In the genomic region with DNA sequence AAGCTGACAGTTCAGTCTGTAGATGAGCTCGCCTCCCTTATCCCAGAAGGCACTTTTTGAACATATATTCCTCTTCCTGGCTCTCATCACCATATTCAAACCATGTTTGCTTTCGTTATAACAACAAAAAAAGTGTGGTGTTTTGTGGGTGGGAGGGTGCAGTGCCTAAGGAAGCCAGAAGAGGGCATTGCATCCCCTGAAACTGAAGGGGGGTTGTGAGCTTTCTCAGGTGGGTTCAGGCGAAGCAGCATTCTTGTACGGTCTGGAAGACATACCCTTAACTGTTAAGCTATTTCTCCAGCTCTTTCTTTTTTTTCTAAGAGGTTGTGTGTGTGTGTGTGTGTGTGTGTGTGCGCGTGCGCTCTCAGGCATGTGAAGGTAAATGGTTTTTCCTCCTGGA, we compare ENCODE assay signal across 8 mouse cellular contexts. TPM values are rescaled to one million over a fixed set of nuclear protein-coding genes. Genes with fewer than 3 reads are reported as not detected.
DNase-seq lines count a peak whose midpoint lies in the region; ATAC-seq and TF ChIP-seq lines count a peak whose summit lies in the region.

No protein-coding gene starts in this region.

- peak overlapping the region; percentile 98; the same call in 1 of the 2 replicates for H3K4me2 ChIP-seq in kidney, embryonic 14.5 days (replicated peaks; ENCODE audit: low read depth, low read length)

- no peak for DNase-seq in testis, postnatal 14 days (ENCODE audit: low spot score)
- peak; percentile 72 to 82 for DNase-seq in cerebellum, postnatal 14 days
- DNase-seq in heart, adult 9 months (ENCODE audit: low spot score in 2 of 2) = peak; percentile 67 to 69
- peak; percentile 79 to 83 for DNase-seq in lung, adult 18-20 months
- peak; percentile 69 for DNase-seq in retina, embryonic 14.5 days (ENCODE audit: low spot score)

- H3K27me3 ChIP-seq in testis, adult 2 months (ENCODE audit: control insufficient read depth, insufficient read depth, low read length) = no peaks in the 10 kb centered on the region; the same call in 1 of the 2 replicates
- no peaks in the 10 kb centered on the region; the same call in 1 of the 2 replicates for H3K27me3 ChIP-seq in kidney, embryonic 14.5 days (ENCODE audit: control insufficient read depth, insufficient read depth, low read length)

- TF ChIP-seq CTCF in testis, adult 2 months (IDR thresholded peaks at IDR 0.05; ENCODE audit: control insufficient read depth, insufficient read depth, insufficient replicate concordance, low read depth, low read length) = peak; percentile 57; the same call in 1 of the 2 replicates

- peaks cover 48% of the 10 kb centered on the region for H3K4me1 ChIP-seq in testis, adult 2 months (ENCODE audit: control insufficient read depth, insufficient read depth, low read length)
- H3K4me1 ChIP-seq in kidney, embryonic 14.5 days (ENCODE audit: control insufficient read depth, insufficient read depth, low read length) = peaks cover 45% of the 10 kb centered on the region

- TF ChIP-seq POLR2A in testis, adult 2 months (IDR thresholded peaks at IDR 0.05; ENCODE audit: control insufficient read depth, low read depth, low read length) = no peak

- no peaks in the 10 kb centered on the region for H3K36me3 ChIP-seq in testis, adult 2 months (ENCODE audit: control insufficient read depth, insufficient read depth, low read length)
- H3K36me3 ChIP-seq in kidney, embryonic 14.5 days (ENCODE audit: control insufficient read depth, insufficient read depth, low read length) = peaks cover 38% of the 10 kb centered on the region

- 31% methylated on average over 7 of the region's 7 CpGs for WGBS in kidney, embryonic 14.5 days

- no peak overlapping the region; the same call in 1 of the 2 replicates for H3K4me3 ChIP-seq in testis, adult 2 months (ENCODE audit: control insufficient read depth, low read depth, low read length)
- no peak overlapping the region for H3K4me3 ChIP-seq in kidney, embryonic 14.5 days (ENCODE audit: low read length)

- H3K9me3 ChIP-seq in kidney, embryonic 14.5 days (ENCODE audit: control insufficient read depth, low read length) = no peaks in the 10 kb centered on the region

- ATAC-seq in kidney, embryonic 14.5 days (ENCODE audit: low FRiP score, low TSS enrichment) = no peak
- no peak for ATAC-seq in megakaryocyte-erythroid progenitor cell, adult 5-6 weeks (replicated peaks; ENCODE audit: low FRiP score, low TSS enrichment, poor library complexity, severe bottlenecking)

- peak overlapping the region; percentile 74 for H3K27ac ChIP-seq in testis, adult 2 months (ENCODE audit: control insufficient read depth, insufficient read depth, low read depth, low read length)
- no peak overlapping the region for H3K27ac ChIP-seq in kidney, embryonic 14.5 days (ENCODE audit: low read depth, low read length)

- H3K9ac ChIP-seq in kidney, embryonic 14.5 days (ENCODE audit: low read depth, low read length) = no peak overlapping the region

RNA-seq across cellular contexts. Expression of a gene that starts 3.1 kb away (rescaled TPM):
- 5.7 and 9.3 TPM in 2 replicates for polyA plus RNA-seq in testis, adult 2 months (2012; rRNA removed)
- 7.3 and 10.0 TPM in 2 replicates for polyA plus RNA-seq in kidney, embryonic 14.5 days (2014; fragmentation: Nextera tagmentation; extraction: Ambion mirVana)
- 4.1 and 8.0 TPM in 2 replicates for total RNA-seq in megakaryocyte-erythroid progenitor cell, adult 5-6 weeks (2014; fragmentation: Nextera tagmentation)
- 57.8 and 74.2 TPM in 2 replicates for total RNA-seq in megakaryocyte-erythroid progenitor cell, adult 5-6 weeks (2017)

RNA-seq across cellular contexts. Expression of a gene that starts 5.9 kb away (rescaled TPM):
- polyA plus RNA-seq in testis, adult 2 months (2012; rRNA removed) = 1,424 and 1,585 TPM in 2 replicates
- polyA plus RNA-seq in kidney, embryonic 14.5 days (2014; fragmentation: Nextera tagmentation; extraction: Ambion mirVana) = 143 and 154 TPM in 2 replicates
- 198 and 202 TPM in 2 replicates for total RNA-seq in megakaryocyte-erythroid progenitor cell, adult 5-6 weeks (2014; fragmentation: Nextera tagmentation)
- total RNA-seq in megakaryocyte-erythroid progenitor cell, adult 5-6 weeks (2017) = 119 and 151 TPM in 2 replicates

RNA-seq across cellular contexts. Expression of a gene that starts 6.0 kb away (rescaled TPM):
- 59.6 and 68.5 TPM in 2 replicates for polyA plus RNA-seq in testis, adult 2 months (2012; rRNA removed)
- 965 and 1,048 TPM in 2 replicates for polyA plus RNA-seq in kidney, embryonic 14.5 days (2014; fragmentation: Nextera tagmentation; extraction: Ambion mirVana)
- 898 and 1,004 TPM in 2 replicates for total RNA-seq in megakaryocyte-erythroid progenitor cell, adult 5-6 weeks (2014; fragmentation: Nextera tagmentation)
- 1,011 and 1,021 TPM in 2 replicates for total RNA-seq in megakaryocyte-erythroid progenitor cell, adult 5-6 weeks (2017)

RNA-seq across cellular contexts. Expression of a gene that starts 6.2 kb away (rescaled TPM):
- 477 and 542 TPM in 2 replicates for polyA plus RNA-seq in testis, adult 2 months (2012; rRNA removed)
- not detected in 2 replicates for polyA plus RNA-seq in kidney, embryonic 14.5 days (2014; fragmentation: Nextera tagmentation; extraction: Ambion mirVana)
- not detected in 2 replicates for total RNA-seq in megakaryocyte-erythroid progenitor cell, adult 5-6 weeks (2014; fragmentation: Nextera tagmentation)
- not detected in 2 replicates for total RNA-seq in megakaryocyte-erythroid progenitor cell, adult 5-6 weeks (2017)

RNA-seq across cellular contexts. Expression of a gene that starts 15.0 kb away (rescaled TPM):
- 55.4 and 62.0 TPM in 2 replicates for polyA plus RNA-seq in testis, adult 2 months (2012; rRNA removed)
- 14.6 and 18.7 TPM in 2 replicates for polyA plus RNA-seq in kidney, embryonic 14.5 days (2014; fragmentation: Nextera tagmentation; extraction: Ambion mirVana)
- total RNA-seq in megakaryocyte-erythroid progenitor cell, adult 5-6 weeks (2014; fragmentation: Nextera tagmentation) = 7.7 and 9.6 TPM in 2 replicates
- 11.0 and 19.9 TPM in 2 replicates for total RNA-seq in megakaryocyte-erythroid progenitor cell, adult 5-6 weeks (2017)

Comparison
In these comparisons a context has a peak if more than half of its experiments do, and no peak if none do; other contexts are left out.
1. RNA of a gene that starts 6.0 kb away (polyA plus RNA-seq): 965 to 1,048 TPM in kidney, embryonic 14.5 days; 59.6 to 68.5 TPM in testis, adult 2 months; every median in the first group is over 10 times any median in the second.